Mouse (Mus musculus) spleen, adult 2 months (tissue): ENCODE data around the gene Lpin1. TPM values are rescaled to one million over a fixed set of nuclear protein-coding genes. Genes with fewer than 3 reads are reported as not detected.

Experiments used
- DNase-seq, 2 experiments: peaks; one replicate each; pipeline versions ENCODE4 v3.0.0 to v3.0.0-alpha.2; 2012 to 2021; ENCODE audit warnings: low spot score in 2 of 2, low read depth in 1 of 2
- H3K27ac ChIP-seq: fragments of 200-500 bp; 2 replicates; pipeline ENCODE4 v1.5.1; 2012; ENCODE audit warnings: low read length, inconsistent platforms; ENCODE audit not compliant: insufficient read depth
- H3K27me3 ChIP-seq: fragments of 200-500 bp; 2 replicates; pipeline ENCODE4 v1.6.1; 2012; ENCODE audit warnings: mild to moderate bottlenecking, moderate library complexity, low read length, inconsistent platforms; ENCODE audit not compliant: control insufficient read depth, insufficient read depth
- H3K36me3 ChIP-seq: fragments of 200-500 bp; 2 replicates; pipeline ENCODE4 v1.6.1; 2012; ENCODE audit warnings: mild to moderate bottlenecking, low read length, inconsistent platforms; ENCODE audit not compliant: control insufficient read depth, insufficient read depth
- H3K4me1 ChIP-seq: fragments of 200-500 bp; 2 replicates; pipeline ENCODE4 v1.6.1; 2011; ENCODE audit warnings: inconsistent platforms; ENCODE audit not compliant: control insufficient read depth, insufficient read depth, insufficient read length
- H3K4me3 ChIP-seq: fragments of 200-500 bp; 2 replicates; pipeline ENCODE4 v1.5.1; 2011; ENCODE audit warnings: mild to moderate bottlenecking, inconsistent platforms; ENCODE audit not compliant: insufficient read depth, insufficient read length; ENCODE audit errors: extremely low read depth
- CTCF ChIP-seq: fragments of 200-500 bp; IDR thresholded peaks from 2 replicates; pipeline ENCODE4 v1.5.1; 2011; ENCODE audit warnings: mild to moderate bottlenecking, inconsistent platforms; ENCODE audit not compliant: insufficient read depth, insufficient read length, insufficient replicate concordance; ENCODE audit errors: extremely low read depth
- POLR2A ChIP-seq: fragments of 200-500 bp; IDR thresholded peaks from 2 replicates; pipeline ENCODE4 v1.6.1; 2011; ENCODE audit warnings: low read depth, low read length, inconsistent platforms
- WGBS: fragments of 180-500 bp; shearing (Covaris S2); methylation state at CpG from one replicate; pipeline ENCODE4 v1.1.7; 2018; 5-methylcytosine and 5-hydroxymethylcytosine counted together
- polyA plus RNA-seq: library from polyadenylated mRNA; depleted of rRNA; stranded (reverse); fragments of >200 nt; gene quantifications from 2 replicates; pipeline ENCODE4 v1.2.3, GENCODE M21; 2012

The Lpin1 gene
- polyA plus RNA-seq, 1 experiment, result 13.3 TPM

DNA sequence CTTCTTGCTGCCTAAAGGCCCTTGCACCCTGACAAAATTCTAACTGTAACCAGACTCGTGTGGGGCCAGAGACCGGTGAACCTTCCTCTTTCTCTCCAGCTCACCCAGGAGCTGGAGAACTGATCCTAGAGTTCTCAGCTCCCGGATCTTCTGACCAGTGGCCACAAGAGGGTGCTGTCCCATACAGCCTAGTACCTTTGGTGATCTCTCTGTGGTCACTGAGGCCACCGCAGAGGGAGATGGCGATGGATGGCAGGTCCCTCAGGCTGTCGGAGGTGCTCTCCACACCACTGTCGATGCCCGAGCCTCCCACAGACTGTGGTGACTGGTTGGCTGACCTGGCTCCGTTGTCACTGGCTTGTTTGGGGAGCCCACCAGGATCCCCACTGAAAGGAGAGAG, 47.3 kb downstream of the Lpin1 start:
- TF ChIP-seq POLR2A (no peak), CTCF (0 out of 2 replicates have a peak, but pooled peaks have one; percentile 21)
- WGBS, result 81% methylated on average over 9 of the region's 9 CpGs
- Histone ChIP-seq H3K4me1 (no peaks in the 10 kb centered on the region), H3K27me3 (no peaks in the 10 kb centered on the region), H3K27ac (no peak overlapping the region), H3K36me3 (peaks cover 2% of the 10 kb centered on the region; the same call in 1 of the 2 replicates), H3K4me3 (no peak overlapping the region)
- no peak for DNase-seq

- no peak for DNase-seq
These were observed 48.1 kb downstream of the Lpin1 start for GRCm38 (mm10) chr12:16562647-16563046.

DNA sequence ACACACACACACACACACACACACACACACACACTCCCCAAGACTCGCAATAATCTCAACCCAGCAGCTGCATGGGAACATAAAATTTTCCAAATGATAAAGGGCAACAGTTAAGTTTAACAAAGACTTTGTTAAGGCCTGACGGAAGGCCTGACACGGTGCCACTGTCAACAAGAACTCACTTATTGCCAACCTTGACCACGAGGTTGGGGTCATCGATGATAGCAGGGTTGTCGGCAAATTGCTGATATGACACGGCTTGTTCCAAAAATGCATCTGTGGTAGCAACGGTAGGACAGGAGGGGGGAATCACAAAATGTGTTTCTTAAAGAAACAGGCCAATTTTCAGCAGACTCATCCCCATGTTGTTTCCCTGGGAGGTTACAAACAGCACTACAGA, 48.6 kb downstream of the Lpin1 start:
- WGBS, result 81% methylated on average over 8 of the region's 8 CpGs
- peaks cover 3% of the 10 kb centered on the region; the same call in 1 of the 2 replicates for H3K36me3 ChIP-seq

More at GRCm38 (mm10) chr12:16562647-16563046, 48.1 kb downstream of the Lpin1 start:
- Histone ChIP-seq H3K36me3 (peaks cover 3% of the 10 kb centered on the region; the same call in 1 of the 2 replicates), H3K27ac (no peak overlapping the region), H3K4me3 (no peak overlapping the region), H3K4me1 (no peaks in the 10 kb centered on the region), H3K27me3 (no peaks in the 10 kb centered on the region)
- WGBS, result 97% methylated on average over 10 of the region's 10 CpGs
- TF ChIP-seq CTCF (no peak), POLR2A (no peak)

GRCm38 (mm10) chr12:16557271-16557670, 53.5 kb downstream of the Lpin1 start:
- 79% methylated on average over 4 of the region's 4 CpGs for WGBS
- no peak for DNase-seq
- H3K27me3 ChIP-seq, result no peaks in the 10 kb centered on the region
- H3K4me3 ChIP-seq, result no peak overlapping the region
- H3K36me3 ChIP-seq, result peaks cover 5% of the 10 kb centered on the region; the same call in 1 of the 2 replicates
- TF ChIP-seq POLR2A, result no peak
- TF ChIP-seq CTCF, result no peak
- no peak overlapping the region for H3K27ac ChIP-seq
- peaks cover 7% of the 10 kb centered on the region; the same call in 1 of the 2 replicates for H3K4me1 ChIP-seq

More for the DNA sequence above, 48.6 kb downstream of the Lpin1 start:
- no peak for DNase-seq
- Histone ChIP-seq H3K27me3 (no peaks in the 10 kb centered on the region), H3K4me1 (no peaks in the 10 kb centered on the region), H3K4me3 (no peak overlapping the region), H3K27ac (no peak overlapping the region)
- TF ChIP-seq POLR2A, result no peak
- TF ChIP-seq CTCF, result no peak

- Histone ChIP-seq H3K27me3 (no peaks in the 10 kb centered on the region), H3K27ac (no peak overlapping the region), H3K36me3 (peaks cover 4% of the 10 kb centered on the region; the same call in 1 of the 2 replicates), H3K4me1 (peaks cover 7% of the 10 kb centered on the region; the same call in 1 of the 2 replicates), H3K4me3 (no peak overlapping the region)
- 91% methylated on average over 8 of the region's 8 CpGs for WGBS
- no peak for DNase-seq
- no peak for TF ChIP-seq POLR2A
- TF ChIP-seq CTCF, result no peak
These were observed 56.6 kb downstream of the Lpin1 start for GRCm38 (mm10) chr12:16554171-16554570.

DNA sequence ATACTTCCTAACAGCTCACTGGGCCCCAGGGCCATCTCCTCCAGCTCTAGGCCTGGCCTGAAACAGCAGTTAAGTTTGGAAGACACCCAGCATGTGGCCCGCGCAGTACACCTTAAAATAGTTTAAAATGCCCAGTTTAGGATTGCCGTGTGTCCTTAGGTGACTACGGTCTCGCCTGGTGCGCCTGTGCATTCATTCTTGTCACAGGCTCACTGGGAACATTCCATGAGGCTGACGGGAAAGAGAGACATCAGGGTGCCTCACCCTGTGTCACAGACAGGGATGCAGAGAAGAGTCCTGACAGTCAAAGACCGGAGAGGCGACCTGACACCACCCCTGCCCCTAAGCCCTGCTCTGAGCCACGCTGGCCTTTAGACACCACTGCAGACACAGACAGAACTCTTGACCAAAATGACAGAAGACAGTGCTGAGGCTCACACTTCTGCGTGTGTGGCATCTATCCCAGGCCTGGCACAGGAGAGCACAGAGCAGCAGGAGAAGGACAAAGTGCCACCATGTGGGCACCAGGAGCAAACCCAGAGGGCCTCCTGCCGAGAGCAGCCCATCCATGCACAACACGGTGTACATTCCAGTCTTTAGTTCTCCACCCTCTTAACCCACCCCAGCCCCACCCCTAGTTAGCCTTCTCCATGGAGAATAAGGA, 58.5 kb downstream of the Lpin1 start:
- Histone ChIP-seq H3K27me3 (no peaks in the 10 kb centered on the region), H3K4me3 (no peak overlapping the region), H3K27ac (no peak overlapping the region), H3K36me3 (peaks cover 7% of the 10 kb centered on the region), H3K4me1 (peaks cover 7% of the 10 kb centered on the region; the same call in 1 of the 2 replicates)
- 95% methylated on average over 13 of the region's 13 CpGs for WGBS
- DNase-seq, result no peak
- TF ChIP-seq CTCF, result no peak

DNA sequence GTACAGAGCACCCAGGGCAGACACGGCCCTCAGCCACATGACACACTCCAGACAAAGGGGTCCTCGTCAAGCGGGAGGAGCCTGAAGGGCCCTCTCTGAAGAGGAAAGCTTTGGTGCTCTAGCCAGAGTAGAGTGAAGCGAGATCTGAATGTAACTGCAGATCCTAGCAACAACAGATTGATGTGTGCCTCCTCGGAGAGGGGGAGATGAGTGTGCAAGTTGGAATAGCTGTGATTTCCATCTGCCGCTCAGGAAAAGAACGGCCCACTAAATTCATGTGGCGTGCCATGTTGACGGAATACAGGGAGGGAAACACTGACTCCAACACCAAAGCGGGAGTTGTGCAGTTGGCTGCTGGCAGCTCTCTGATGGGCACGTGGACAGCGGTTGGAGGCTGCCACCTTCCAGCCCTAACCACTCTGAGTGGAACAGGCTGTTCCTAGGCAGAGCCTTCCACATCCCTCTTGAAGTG, 59.7 kb downstream of the Lpin1 start:
- 94% methylated on average over 12 of the region's 12 CpGs for WGBS
- peaks cover 10% of the 10 kb centered on the region for H3K36me3 ChIP-seq
- TF ChIP-seq CTCF, result no peak
- no peak for TF ChIP-seq POLR2A

More for the DNA sequence above, 59.7 kb downstream of the Lpin1 start:
- Histone ChIP-seq H3K27ac (no peak overlapping the region), H3K4me1 (peaks cover 7% of the 10 kb centered on the region; the same call in 1 of the 2 replicates), H3K27me3 (no peaks in the 10 kb centered on the region), H3K4me3 (no peak overlapping the region)
- DNase-seq, result no peak
